Mouse (Mus musculus) kidney, postnatal 36 days (tissue): Measurements from ENCODE around the gene Tfip11.
"Not testable (repeated sequence)": the region's sequence is repeated elsewhere in the genome, so short reads cannot be mapped to it uniquely, and the experiment has no call there.

ENCODE experiments used
- DNase-seq, 2 experiments: peaks; one replicate each; pipeline ENCODE4 v3.0.0; 2021 to 2022; ENCODE audit warnings: mixed read lengths in 2 of 2

Tfip11 gene

GRCm38 (mm10) chr5:112290536-112290880 lies 35.6 kb upstream of the Tfip11 start:
- no peak for DNase-seq

DNA sequence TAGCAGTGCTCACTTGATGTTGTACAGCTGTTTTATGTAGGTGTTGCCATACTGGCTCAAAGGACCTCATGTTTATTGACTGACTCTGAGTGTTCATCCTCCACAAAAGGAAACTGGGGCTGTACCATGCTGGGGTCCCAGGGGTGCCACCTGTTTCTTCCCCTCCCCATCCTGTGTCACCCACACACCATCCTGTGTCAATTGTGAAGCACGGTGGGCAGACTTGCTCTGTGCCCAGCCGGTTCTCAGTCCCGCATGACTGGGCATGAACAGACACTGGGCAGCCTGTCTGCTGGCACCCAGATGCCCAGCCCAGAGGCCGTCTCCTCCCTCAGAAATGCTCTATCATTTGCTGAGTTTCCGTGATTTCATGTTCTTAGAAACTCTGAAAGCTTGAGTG lies 34.3 kb upstream of the Tfip11 start:
- DNase-seq = peak in 1 of 2 experiments; percentile 71

GRCm38 (mm10) chr5:112292343-112292980 lies 33.7 kb upstream of the Tfip11 start:
- DNase-seq = no peak

- DNase-seq = no peak
Observed at GRCm38 (mm10) chr5:112293800-112294199, 32.4 kb upstream of the Tfip11 start.

GRCm38 (mm10) chr5:112294696-112295095 lies 31.5 kb upstream of the Tfip11 start:
- peak in 1 of 2 experiments; percentile 49 for DNase-seq

DNA sequence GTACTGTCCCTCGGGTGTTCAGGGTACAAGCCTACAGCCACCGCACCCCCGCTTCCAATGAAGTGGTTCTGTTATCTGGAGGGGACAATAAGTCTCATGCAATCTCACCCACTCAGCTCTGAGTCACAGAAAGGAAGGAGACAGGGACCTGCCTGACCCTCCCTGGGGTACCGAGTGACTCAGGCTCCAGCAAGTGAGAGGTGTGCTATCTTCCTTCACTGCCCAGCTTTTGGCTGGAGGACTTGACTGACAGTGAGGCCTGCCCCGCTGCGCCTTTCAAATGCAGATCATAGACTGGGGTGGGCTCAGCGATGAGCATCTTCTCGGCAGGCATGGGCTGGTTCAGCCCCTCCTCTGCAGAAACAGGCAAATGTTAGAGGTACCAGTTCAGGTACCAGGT lies 31.0 kb upstream of the Tfip11 start:
- no peak for DNase-seq

DNA sequence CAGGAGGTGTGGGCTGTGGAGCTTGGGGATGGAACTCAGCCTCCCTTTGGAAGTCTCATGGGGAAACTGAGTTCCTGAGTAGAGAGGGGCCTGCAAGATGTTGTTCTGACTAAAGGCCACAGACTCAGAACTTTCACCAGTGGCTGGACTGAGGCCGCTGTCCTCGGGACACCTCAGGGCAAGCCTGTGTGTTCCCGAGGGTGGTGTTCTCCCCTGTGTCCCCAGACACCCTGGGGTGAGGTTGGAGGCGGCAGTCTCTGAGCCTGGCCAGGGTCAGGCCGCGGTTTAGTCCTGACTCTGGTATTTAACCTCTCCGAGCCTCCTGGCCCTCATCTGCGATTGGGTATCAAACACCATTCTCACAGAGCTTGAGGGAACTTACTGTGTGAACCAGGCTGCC lies 30.6 kb upstream of the Tfip11 start:
- no peak for DNase-seq

DNA sequence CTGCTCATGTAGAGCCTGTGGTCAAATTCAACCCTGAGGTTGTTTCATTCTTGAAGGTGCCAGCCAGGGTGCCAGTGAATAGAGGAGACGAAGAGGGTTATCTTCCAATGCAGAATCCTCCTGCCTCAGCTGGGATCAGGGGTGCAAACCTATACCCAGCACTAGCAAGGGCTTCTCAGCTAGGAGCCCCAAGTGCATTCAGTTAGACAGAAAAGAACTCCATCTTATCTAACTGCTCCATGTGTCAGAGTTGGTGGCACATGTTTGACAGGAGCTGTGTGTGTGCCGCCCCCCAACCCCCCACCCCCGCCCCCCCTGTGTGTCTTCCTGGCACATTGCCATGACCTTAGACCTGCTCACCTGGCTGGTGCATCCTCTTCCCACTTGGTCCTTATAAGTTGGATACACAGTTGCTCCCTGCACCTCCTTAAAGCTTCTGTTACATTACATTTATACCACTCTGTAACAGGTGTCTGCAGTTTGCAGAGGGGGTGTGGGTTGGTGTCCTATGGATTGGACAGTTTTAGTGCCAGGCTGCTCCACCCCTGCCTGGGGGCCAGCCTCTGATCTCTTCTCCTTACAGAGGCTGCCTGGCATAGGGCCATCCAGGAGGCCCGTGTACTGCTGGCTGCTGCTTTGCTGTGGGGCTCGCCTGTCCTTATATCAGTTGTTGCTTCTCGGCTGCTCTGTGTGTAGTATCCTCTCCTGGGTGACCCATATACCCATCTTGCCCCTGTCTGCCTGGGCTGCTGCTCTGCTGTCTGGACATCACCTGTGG lies 29.6 kb upstream of the Tfip11 start:
- DNase-seq = no peak

DNA sequence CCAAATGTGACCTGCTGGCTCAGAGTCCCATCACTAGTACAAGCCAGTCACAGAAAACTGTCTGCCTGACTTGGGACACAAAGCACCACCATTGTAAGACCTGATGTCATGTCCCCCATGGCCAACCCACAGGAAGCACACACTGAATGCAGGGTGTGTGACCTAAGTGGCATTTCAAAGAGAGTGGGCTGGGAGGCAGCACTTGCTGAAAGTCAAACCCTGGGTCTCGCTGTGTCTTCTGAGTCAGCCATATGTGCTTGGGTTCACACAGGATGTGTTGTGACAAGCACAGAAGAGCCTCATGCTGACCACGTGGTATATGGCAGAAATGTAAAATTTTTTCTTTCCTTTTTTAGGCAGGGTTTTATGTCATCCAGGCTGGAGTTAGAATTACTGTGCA lies 28.9 kb upstream of the Tfip11 start:
- DNase-seq = no peak

- DNase-seq = peak; percentile 70 to 76
Observed at GRCm38 (mm10) chr5:112298226-112298988, 27.8 kb upstream of the Tfip11 start.

- DNase-seq = no peak
Observed at GRCm38 (mm10) chr5:112299399-112299798, 26.8 kb upstream of the Tfip11 start.

DNA sequence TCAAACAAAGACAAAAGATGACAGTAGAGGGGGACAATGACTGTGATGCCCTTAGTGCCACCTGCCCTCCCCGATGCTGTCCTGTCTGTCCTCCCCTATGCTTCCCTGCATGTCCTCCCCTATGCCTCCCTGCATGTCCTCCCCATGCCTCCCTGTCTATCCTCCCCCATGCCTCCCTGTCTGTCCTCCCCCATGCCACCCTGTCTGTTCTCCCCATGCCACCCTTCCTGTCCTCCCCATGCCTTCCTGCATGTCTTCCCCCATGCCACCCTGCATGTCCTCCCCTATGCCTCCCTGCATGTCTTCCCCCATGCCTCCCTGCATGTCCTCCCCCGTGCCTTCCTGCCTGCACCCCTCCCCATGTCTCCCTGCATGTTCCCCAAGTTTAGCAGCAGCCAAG lies 26.0 kb upstream of the Tfip11 start:
- DNase-seq = no peak

GRCm38 (mm10) chr5:112300721-112301308 lies 25.3 kb upstream of the Tfip11 start:
- DNase-seq = no peak

GRCm38 (mm10) chr5:112301694-112302093 lies 24.5 kb upstream of the Tfip11 start:
- DNase-seq = no peak

- no peak for DNase-seq
Observed at GRCm38 (mm10) chr5:112302310-112302709, 23.8 kb upstream of the Tfip11 start.

DNA sequence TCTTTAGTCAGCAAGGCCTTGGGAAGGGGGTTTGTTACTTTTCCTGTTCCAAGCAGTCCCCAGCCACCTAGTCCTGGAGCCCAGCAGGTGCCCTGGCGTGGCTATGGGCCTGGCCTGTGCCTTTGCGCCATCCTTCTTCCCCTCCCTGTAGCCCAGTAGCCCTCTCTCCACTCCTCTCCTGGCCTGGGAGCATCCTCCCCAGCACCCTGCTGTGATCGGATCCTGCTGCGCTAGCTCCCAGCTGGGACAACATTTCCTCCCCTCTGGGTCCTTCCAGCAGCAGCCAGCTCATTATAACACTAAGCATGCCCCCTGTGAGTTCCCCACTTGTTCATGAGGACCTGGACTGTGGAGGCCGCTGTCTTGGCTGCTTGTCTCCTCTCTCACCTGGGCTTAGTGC lies 20.3 kb upstream of the Tfip11 start:
- DNase-seq = no peak

- no peak for DNase-seq
Observed at GRCm38 (mm10) chr5:112313222-112313885, 12.8 kb upstream of the Tfip11 start.

DNA sequence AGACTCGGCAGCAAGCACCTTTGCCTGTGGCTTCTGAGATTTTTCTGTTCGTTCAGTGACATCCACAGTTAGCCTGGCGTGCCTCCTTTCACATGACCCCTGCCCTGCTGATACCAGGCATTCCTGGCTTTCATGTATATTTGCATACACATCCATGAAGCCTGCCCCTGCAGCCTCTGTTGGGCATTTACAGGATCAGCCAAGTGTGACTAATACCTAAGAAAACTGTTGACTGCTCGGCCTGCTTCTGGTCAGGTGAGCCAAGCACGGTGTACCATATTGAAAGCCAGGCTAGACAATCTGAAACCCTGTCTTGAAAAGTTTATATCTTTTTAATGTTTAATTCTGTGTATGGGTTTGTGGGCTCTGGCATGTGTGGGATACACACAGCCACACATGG lies 9.7 kb upstream of the Tfip11 start:
- peak in 1 of 2 experiments; percentile 29 for DNase-seq

GRCm38 (mm10) chr5:112317328-112317727 lies 8.8 kb upstream of the Tfip11 start:
- peak; percentile 60 to 65 for DNase-seq

DNA sequence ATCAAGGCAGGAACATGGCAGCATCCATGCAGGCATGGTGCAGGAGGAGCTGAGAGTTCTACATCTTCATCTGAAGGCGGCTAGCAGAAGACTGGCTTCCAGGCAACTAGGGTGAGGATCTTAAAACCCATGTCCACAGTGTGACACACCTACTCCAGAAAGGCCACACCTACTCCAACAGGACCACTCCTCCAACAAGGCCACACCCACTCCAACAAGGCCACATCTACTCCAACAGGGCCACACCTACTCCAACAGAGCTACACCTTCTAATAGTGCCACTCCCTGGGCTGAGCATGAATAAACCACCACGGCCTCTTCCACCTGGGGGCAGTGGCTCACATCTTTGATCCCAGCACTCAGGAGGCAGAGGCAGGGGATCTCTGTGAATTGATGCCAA lies 6.8 kb upstream of the Tfip11 start:
- not testable (repeated sequence) for DNase-seq

DNA sequence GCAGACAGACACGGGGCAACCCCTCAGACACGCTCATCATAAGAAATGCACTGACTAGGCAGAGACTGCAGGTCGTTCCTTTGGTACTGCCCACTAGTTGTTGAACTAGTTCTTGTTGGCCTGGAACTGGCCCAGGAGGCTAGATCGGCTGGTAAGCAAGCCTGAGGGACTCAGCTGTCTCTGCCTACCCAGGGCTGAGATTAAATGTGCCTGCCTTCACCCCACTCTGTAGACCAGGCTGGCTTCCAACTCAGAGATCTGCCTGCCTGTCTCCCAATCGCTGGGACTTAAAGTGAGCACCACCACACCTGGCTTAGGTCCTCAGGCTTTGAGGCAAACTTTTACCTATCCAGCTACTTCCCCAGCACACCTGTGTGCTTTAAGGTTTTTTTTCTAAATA lies 5.8 kb upstream of the Tfip11 start:
- DNase-seq = no peak

- no peak for DNase-seq
Observed at GRCm38 (mm10) chr5:112320936-112321335, 5.2 kb upstream of the Tfip11 start.

- no peak for DNase-seq
Observed at GRCm38 (mm10) chr5:112321376-112321775, 4.8 kb upstream of the Tfip11 start.
